Mouse (Mus musculus) kidney, adult 2 months (tissue): Measurements from ENCODE around the gene Foxo4.

ENCODE experiments used
- CTCF ChIP-seq: fragments of 200-500 bp; conservative IDR thresholded peaks from 2 replicates; pipeline ENCODE4 v1.5.1; 2011; ENCODE audit warnings: low read depth, mild to moderate bottlenecking, control low read depth, low read length, moderate library complexity, mixed read lengths; ENCODE audit not compliant: insufficient read depth, insufficient read length
- POLR2A ChIP-seq: fragments of 200-500 bp; IDR thresholded peaks from one replicate; pipeline ENCODE4 v1.6.1; 2011; ENCODE audit warnings: low read depth, low read length, control low read depth

GRCm38 (mm10) chrX:101268755-101269124 is 14.4 kb downstream of the Foxo4 start, which contains the start of gene Gm20489:
- TF ChIP-seq CTCF: no peak
- TF ChIP-seq POLR2A: no peak
